Mouse (Mus musculus): ENCODE data around the gene Kidins220. TPM values are rescaled to one million over a fixed set of nuclear protein-coding genes. Genes with fewer than 3 reads are reported as not detected.

Kidins220 gene
- polyA plus RNA-seq, 1 experiment, result 72.1 TPM

- no peaks in the 10 kb centered on the region for H3K27me3 ChIP-seq (ENCODE audit: control insufficient read depth, insufficient read depth, low read length)
- H3K36me3 ChIP-seq (ENCODE audit: control insufficient read depth, insufficient read depth, low read length), result peaks cover 81% of the 10 kb centered on the region
- no peak overlapping the region for H3K27ac ChIP-seq (ENCODE audit: control insufficient read depth, insufficient read depth, low read length)
- TF ChIP-seq CTCF (IDR thresholded peaks at IDR 0.05; ENCODE audit: borderline replicate concordance, control insufficient read depth, extremely low read depth, insufficient read depth, low read length, poor library complexity) (no peak), POLR2A (IDR thresholded peaks at IDR 0.05; ENCODE audit: control insufficient read depth, extremely low read depth, insufficient read depth, low read length, poor library complexity) (no peak)
- no peak for DNase-seq
- no peak overlapping the region for H3K4me3 ChIP-seq (ENCODE audit: control insufficient read depth, insufficient read depth, low read length)
- 90% methylated on average over 6 of the region's 6 CpGs for WGBS
- H3K4me1 ChIP-seq (replicated peaks; ENCODE audit: control insufficient read depth, insufficient read depth, low read length), result peaks cover 6% of the 10 kb centered on the region
Measured at GRCm38 (mm10) chr12:25005350-25005749, 30.6 kb downstream of the Kidins220 start.

GRCm38 (mm10) chr12:25009957-25010356 is 35.2 kb downstream of the Kidins220 start:
- Histone ChIP-seq H3K27ac (ENCODE audit: control insufficient read depth, insufficient read depth, low read length) (peak overlapping the region; percentile 92), H3K27me3 (ENCODE audit: control insufficient read depth, insufficient read depth, low read length) (no peaks in the 10 kb centered on the region), H3K36me3 (ENCODE audit: control insufficient read depth, insufficient read depth, low read length) (peaks cover 47% of the 10 kb centered on the region), H3K4me3 (ENCODE audit: control insufficient read depth, insufficient read depth, low read length) (no peak overlapping the region), H3K4me1 (replicated peaks; ENCODE audit: control insufficient read depth, insufficient read depth, low read length) (peaks cover 32% of the 10 kb centered on the region)
- no peak for TF ChIP-seq POLR2A (IDR thresholded peaks at IDR 0.05; ENCODE audit: control insufficient read depth, extremely low read depth, insufficient read depth, low read length, poor library complexity)
- no peak for TF ChIP-seq CTCF (IDR thresholded peaks at IDR 0.05; ENCODE audit: borderline replicate concordance, control insufficient read depth, extremely low read depth, insufficient read depth, low read length, poor library complexity)
- DNase-seq, result no peak
- WGBS, result 89% methylated on average over 9 of the region's 9 CpGs

- no peak overlapping the region for H3K4me3 ChIP-seq (ENCODE audit: control insufficient read depth, insufficient read depth, low read length)
- peak overlapping the region; percentile 92; the same call in 1 of the 2 replicates for H3K27ac ChIP-seq (ENCODE audit: control insufficient read depth, insufficient read depth, low read length)
- 5% methylated on average over 1 of the region's 1 CpGs for WGBS
- peaks cover 46% of the 10 kb centered on the region for H3K36me3 ChIP-seq (ENCODE audit: control insufficient read depth, insufficient read depth, low read length)
- H3K27me3 ChIP-seq (ENCODE audit: control insufficient read depth, insufficient read depth, low read length), result no peaks in the 10 kb centered on the region
- DNase-seq, result peak; percentile 35
- H3K4me1 ChIP-seq (replicated peaks; ENCODE audit: control insufficient read depth, insufficient read depth, low read length), result peaks cover 32% of the 10 kb centered on the region
- TF ChIP-seq CTCF (IDR thresholded peaks at IDR 0.05; ENCODE audit: borderline replicate concordance, control insufficient read depth, extremely low read depth, insufficient read depth, low read length, poor library complexity), result no peak
- TF ChIP-seq POLR2A (IDR thresholded peaks at IDR 0.05; ENCODE audit: control insufficient read depth, extremely low read depth, insufficient read depth, low read length, poor library complexity), result no peak
Measured at GRCm38 (mm10) chr12:25010416-25010815, 35.7 kb downstream of the Kidins220 start.

- peaks cover 53% of the 10 kb centered on the region for H3K36me3 ChIP-seq (ENCODE audit: control insufficient read depth, insufficient read depth, low read length)
- TF ChIP-seq POLR2A (IDR thresholded peaks at IDR 0.05; ENCODE audit: control insufficient read depth, extremely low read depth, insufficient read depth, low read length, poor library complexity) (no peak), CTCF (IDR thresholded peaks at IDR 0.05; ENCODE audit: borderline replicate concordance, control insufficient read depth, extremely low read depth, insufficient read depth, low read length, poor library complexity) (no peak)
- DNase-seq, result peak; percentile 36
Measured at GRCm38 (mm10) chr12:25011733-25012367, 37.1 kb downstream of the Kidins220 start.

GRCm38 (mm10) chr12:25012555-25013540 is 38.1 kb downstream of the Kidins220 start:
- peaks cover 56% of the 10 kb centered on the region for H3K36me3 ChIP-seq (ENCODE audit: control insufficient read depth, insufficient read depth, low read length)
- TF ChIP-seq CTCF (IDR thresholded peaks at IDR 0.05; ENCODE audit: borderline replicate concordance, control insufficient read depth, extremely low read depth, insufficient read depth, low read length, poor library complexity), result no peak
- no peak for TF ChIP-seq POLR2A (IDR thresholded peaks at IDR 0.05; ENCODE audit: control insufficient read depth, extremely low read depth, insufficient read depth, low read length, poor library complexity)
- DNase-seq, result peak; percentile 40
- 46% methylated on average over 13 of the region's 13 CpGs for WGBS
- H3K4me3 ChIP-seq (ENCODE audit: control insufficient read depth, insufficient read depth, low read length), result no peak overlapping the region
- no peaks in the 10 kb centered on the region for H3K27me3 ChIP-seq (ENCODE audit: control insufficient read depth, insufficient read depth, low read length)
- H3K27ac ChIP-seq (ENCODE audit: control insufficient read depth, insufficient read depth, low read length), result peak overlapping the region; percentile 86
- peaks cover 29% of the 10 kb centered on the region for H3K4me1 ChIP-seq (replicated peaks; ENCODE audit: control insufficient read depth, insufficient read depth, low read length)

More at GRCm38 (mm10) chr12:25011733-25012367, 37.1 kb downstream of the Kidins220 start:
- H3K27ac ChIP-seq (ENCODE audit: control insufficient read depth, insufficient read depth, low read length), result peak overlapping the region; percentile 86
- WGBS, result 45% methylated on average over 15 of the region's 15 CpGs
- peaks cover 32% of the 10 kb centered on the region for H3K4me1 ChIP-seq (replicated peaks; ENCODE audit: control insufficient read depth, insufficient read depth, low read length)
- no peak overlapping the region for H3K4me3 ChIP-seq (ENCODE audit: control insufficient read depth, insufficient read depth, low read length)
- H3K27me3 ChIP-seq (ENCODE audit: control insufficient read depth, insufficient read depth, low read length), result no peaks in the 10 kb centered on the region

GRCm38 (mm10) chr12:25014307-25014927 is 39.7 kb downstream of the Kidins220 start:
- Histone ChIP-seq H3K4me3 (ENCODE audit: control insufficient read depth, insufficient read depth, low read length) (no peak overlapping the region), H3K4me1 (replicated peaks; ENCODE audit: control insufficient read depth, insufficient read depth, low read length) (peaks cover 29% of the 10 kb centered on the region), H3K27me3 (ENCODE audit: control insufficient read depth, insufficient read depth, low read length) (no peaks in the 10 kb centered on the region), H3K27ac (ENCODE audit: control insufficient read depth, insufficient read depth, low read length) (no peak overlapping the region), H3K36me3 (ENCODE audit: control insufficient read depth, insufficient read depth, low read length) (peaks cover 57% of the 10 kb centered on the region)
- no peak for DNase-seq
- no peak for TF ChIP-seq POLR2A (IDR thresholded peaks at IDR 0.05; ENCODE audit: control insufficient read depth, extremely low read depth, insufficient read depth, low read length, poor library complexity)
- TF ChIP-seq CTCF (IDR thresholded peaks at IDR 0.05; ENCODE audit: borderline replicate concordance, control insufficient read depth, extremely low read depth, insufficient read depth, low read length, poor library complexity), result no peak
- 95% methylated on average over 5 of the region's 5 CpGs for WGBS

Data from thymus, adult 2 months (tissue).